Mouse (Mus musculus) cerebellum, postnatal 36 days (tissue): ENCODE data around the gene Tbc1d12.

Experiments
- DNase-seq, 2 experiments: peaks; one replicate each; pipeline ENCODE4 v3.0.0; 2021 to 2022; ENCODE audit warnings: mixed read lengths in 2 of 2

The Tbc1d12 gene

DNA sequence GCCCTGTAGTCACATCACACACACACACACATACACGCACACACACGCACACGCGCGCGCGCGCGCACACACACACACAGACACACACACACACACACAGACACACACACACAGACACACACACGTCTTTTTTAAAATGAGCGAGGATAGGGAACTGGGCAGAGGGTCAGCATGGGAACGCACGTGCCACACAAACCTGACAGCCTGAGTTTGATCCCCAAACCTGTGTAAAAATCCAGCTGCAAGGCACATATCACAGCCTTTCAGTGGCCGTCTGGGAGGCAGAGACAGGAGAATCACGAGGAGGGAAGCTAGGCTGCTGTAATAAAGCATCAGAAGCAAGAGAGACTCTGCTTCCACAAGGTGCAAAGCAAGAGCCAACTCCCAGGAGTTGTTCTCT, 78.5 kb downstream of the Tbc1d12 start:
- no peak for DNase-seq

DNA sequence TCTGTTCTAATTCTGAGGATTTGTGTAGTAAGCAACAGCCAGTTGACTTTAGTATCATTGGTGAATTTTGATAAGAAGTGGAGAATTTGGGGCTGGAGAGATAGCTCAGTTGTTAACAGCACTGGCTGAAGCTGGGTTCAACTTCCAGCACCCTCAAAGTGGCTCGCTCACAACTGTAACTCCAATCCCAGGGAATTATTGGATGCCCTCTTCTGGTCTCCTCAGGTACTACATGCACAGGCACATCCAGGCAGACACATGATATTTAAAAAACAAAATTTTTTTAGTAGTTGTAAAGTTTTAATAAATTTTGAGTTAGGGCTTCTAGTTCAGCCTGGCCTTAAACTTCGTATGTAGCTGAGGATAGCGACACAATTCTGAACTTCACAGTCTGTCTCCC, 79.3 kb downstream of the Tbc1d12 start:
- DNase-seq: peak; percentile 19 to 48

GRCm38 (mm10) chr19:38928481-38929158, 92.2 kb downstream of the Tbc1d12 start:
- no peak for DNase-seq

GRCm38 (mm10) chr19:38929471-38930251, 93.3 kb downstream of the Tbc1d12 start:
- no peak for DNase-seq

DNA sequence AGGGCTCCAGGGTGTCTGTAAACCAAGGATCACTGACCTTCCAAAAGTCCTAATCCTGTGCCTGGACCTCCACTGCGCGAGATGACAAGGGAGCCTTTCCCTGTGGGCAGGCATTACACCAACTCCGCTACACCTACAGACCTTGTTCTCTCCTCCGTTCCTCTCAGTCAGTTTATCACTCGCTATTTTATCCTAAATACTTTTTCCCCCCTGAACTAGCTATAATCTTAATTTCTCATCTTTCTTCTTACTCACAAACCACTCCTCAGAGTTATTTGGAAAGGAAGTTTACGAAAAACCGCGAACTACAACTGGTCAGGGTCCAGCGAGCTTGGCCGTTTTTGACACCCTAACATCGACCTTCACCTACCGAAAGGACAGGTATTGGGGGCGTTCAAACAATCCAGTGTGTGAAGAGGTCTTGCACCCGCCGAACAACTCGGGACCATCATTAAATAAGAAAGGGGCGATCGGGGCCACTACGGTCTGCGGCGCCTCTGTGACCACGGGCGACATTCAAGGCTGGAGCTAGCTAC, 93.9 kb downstream of the Tbc1d12 start:
- DNase-seq: peak in 1 of 2 experiments; percentile 9

- DNase-seq: peak; percentile 77 to 85
Observed at GRCm38 (mm10) chr19:38930788-38931565, 94.6 kb downstream of the Tbc1d12 start, which contains the start of gene Hells. Gene Hells, plus strand, starts transcription at chr19:38930915.

- no peak for DNase-seq
Observed at GRCm38 (mm10) chr19:38931566-38931890, 95.1 kb downstream of the Tbc1d12 start.

DNA sequence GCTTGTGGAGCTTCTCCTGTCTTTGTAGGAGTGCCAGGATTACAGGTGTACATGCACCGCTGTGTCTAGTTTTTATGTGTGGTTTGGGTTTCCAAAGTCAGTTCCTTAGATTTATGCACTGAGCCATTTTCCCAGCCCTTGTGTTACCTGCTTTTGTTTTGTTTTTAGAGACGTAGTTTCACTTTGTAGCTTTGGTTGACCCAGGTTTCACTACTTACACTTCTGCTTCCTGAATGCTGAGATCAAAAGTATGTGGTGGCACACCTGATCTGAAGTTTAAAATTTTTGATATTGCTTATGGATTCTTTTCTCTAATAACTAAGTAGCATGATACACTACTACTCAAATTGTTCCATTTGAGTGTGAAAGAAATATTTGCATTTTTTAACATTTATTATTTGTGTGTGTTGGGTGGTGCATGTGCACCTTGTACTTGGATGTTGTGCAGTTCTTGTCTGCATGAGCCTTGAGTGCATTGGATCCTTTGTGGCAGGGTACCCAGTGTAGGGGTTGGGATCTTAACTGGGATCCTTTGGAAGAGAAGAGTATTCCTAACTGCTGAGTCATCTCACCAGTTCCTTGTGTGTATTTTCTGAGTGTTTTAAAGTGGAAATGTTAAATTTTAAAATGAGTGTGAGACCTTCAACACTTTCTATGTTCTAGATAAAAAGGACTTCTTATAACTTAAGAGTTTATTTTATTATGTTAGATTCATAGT, 108.4 kb downstream of the Tbc1d12 start:
- DNase-seq: no peak
